In genomic region chr1:183212757-183213211, GRCm38 (mm10) we compare ENCODE assay signal across 10 mouse cellular contexts. TPM values are rescaled to one million over a fixed set of nuclear protein-coding genes. Genes with fewer than 3 reads are reported as not detected.
DNase-seq lines count a peak whose midpoint lies in the region; ATAC-seq and TF ChIP-seq lines count a peak whose summit lies in the region.
"Had no signal": no experiment of that assay in that cellular context is flagged by ENCODE, and none has a peak within 500 bp of the region (broad histone marks: within the 10 kb centered on the region; RNA-seq: fewer than 3 reads in every experiment).

No protein-coding gene starts in this region.

- 56% methylated on average over 6 of the region's 6 CpGs for WGBS in liver, postnatal 0 days (ENCODE audit: insufficient replicate concordance)
- WGBS in liver, adult 2 months = 60% methylated on average over 6 of the region's 6 CpGs
- WGBS in hindbrain, embryonic 16.5 days = 72% methylated on average over 6 of the region's 6 CpGs

- H3K36me3 ChIP-seq in liver, postnatal 0 days (replicated peaks; ENCODE audit: insufficient read depth, low read length) = no peaks in the 10 kb centered on the region
- no peaks in the 10 kb centered on the region for H3K36me3 ChIP-seq in liver, adult 2 months (ENCODE audit: control insufficient read depth, insufficient read depth, low read length)
- H3K36me3 ChIP-seq in hindbrain, embryonic 16.5 days (ENCODE audit: control insufficient read depth, insufficient read depth, low read length) = no peaks in the 10 kb centered on the region
- H3K36me3 ChIP-seq: hindbrain, embryonic 15.5 days; midbrain, embryonic 13.5 days had no signal

- no peak overlapping the region for H3K9ac ChIP-seq in liver, postnatal 0 days (replicated peaks)
- no peak overlapping the region for H3K9ac ChIP-seq in liver, adult 2 months (ENCODE audit: low read depth, low read length)
- H3K9ac ChIP-seq in hindbrain, embryonic 16.5 days (ENCODE audit: low read depth, low read length) = no peak overlapping the region
- H3K9ac ChIP-seq: hindbrain, embryonic 15.5 days; midbrain, embryonic 13.5 days had no signal

- TF ChIP-seq POLR2A in liver, adult 2 months (IDR thresholded peaks at IDR 0.05; ENCODE audit: extremely low read depth, insufficient read depth, low read length) = no peak

- no peak for TF ChIP-seq CTCF in liver, postnatal 0 days (IDR thresholded peaks at IDR 0.05; ENCODE audit: low read depth)
- no peak for TF ChIP-seq CTCF in liver, adult 2 months (IDR thresholded peaks at IDR 0.05; ENCODE audit: low read depth, low read length)

- TF ChIP-seq EP300 in liver, postnatal 0 days (IDR thresholded peaks at IDR 0.05; ENCODE audit: low read depth) = no peak

- ATAC-seq in liver, postnatal 0 days = no peak
- no peak for ATAC-seq in hindbrain, embryonic 16.5 days
- ATAC-seq: midbrain, embryonic 13.5 days had no signal

- no peak overlapping the region for H3K4me3 ChIP-seq in liver, postnatal 0 days (ENCODE audit: low read depth, low read length)
- no peak overlapping the region for H3K4me3 ChIP-seq in liver, adult 2 months (ENCODE audit: insufficient read depth, low read depth, low read length)
- H3K4me3 ChIP-seq in hindbrain, embryonic 16.5 days (ENCODE audit: low read length) = no peak overlapping the region
- H3K4me3 ChIP-seq: hindbrain, embryonic 15.5 days; midbrain, embryonic 13.5 days had no signal

- intact Hi-C loops in gastrocnemius, postnatal 36 days (cut with DNase I) = no loop called here

- no peaks in the 10 kb centered on the region for H3K79me2 ChIP-seq in liver, adult 2 months (ENCODE audit: control insufficient read depth, insufficient read depth, low read length)

- DNase-seq in cerebellum, postnatal 14 days = peak; percentile 38 to 56
- no peak for DNase-seq in cerebellum, adult 9-11 months
- DNase-seq in liver = peak; percentile 41
- DNase-seq in liver, postnatal 0 days = no peak
- peak; percentile 59 for DNase-seq in adrenal gland, postnatal 10 days
- peak; percentile 23 for DNase-seq in liver, adult 2 months (ENCODE audit: extremely low read depth, low read depth, low spot score)
- no peak for DNase-seq in gastrocnemius, postnatal 36 days

- no peaks in the 10 kb centered on the region for H3K9me3 ChIP-seq in liver, postnatal 0 days (ENCODE audit: low read length)
- no peaks in the 10 kb centered on the region for H3K9me3 ChIP-seq in hindbrain, embryonic 16.5 days (ENCODE audit: control insufficient read depth, low read length)
- H3K9me3 ChIP-seq: hindbrain, embryonic 15.5 days; midbrain, embryonic 13.5 days had no signal

- H3K27me3 ChIP-seq in liver, postnatal 0 days (ENCODE audit: insufficient read depth, low read length) = no peaks in the 10 kb centered on the region
- no peaks in the 10 kb centered on the region for H3K27me3 ChIP-seq in liver, adult 2 months (ENCODE audit: control insufficient read depth, insufficient read depth, low read length)
- no peaks in the 10 kb centered on the region for H3K27me3 ChIP-seq in hindbrain, embryonic 16.5 days (replicated peaks; ENCODE audit: control insufficient read depth, insufficient read depth, low read length)
- H3K27me3 ChIP-seq: hindbrain, embryonic 15.5 days; midbrain, embryonic 13.5 days had no signal

- H3K4me1 ChIP-seq in liver, postnatal 0 days (ENCODE audit: insufficient read depth) = no peaks in the 10 kb centered on the region
- H3K4me1 ChIP-seq in liver, adult 2 months (ENCODE audit: control insufficient read depth, insufficient read depth, low read length) = no peaks in the 10 kb centered on the region
- no peaks in the 10 kb centered on the region for H3K4me1 ChIP-seq in hindbrain, embryonic 16.5 days (ENCODE audit: control insufficient read depth, insufficient read depth, low read depth, low read length)

- no peak overlapping the region for H3K27ac ChIP-seq in liver, postnatal 0 days (ENCODE audit: low read depth)
- no peak overlapping the region for H3K27ac ChIP-seq in liver, adult 2 months (replicated peaks; ENCODE audit: insufficient read depth, low read depth, low read length)
- no peak overlapping the region for H3K27ac ChIP-seq in hindbrain, embryonic 16.5 days (ENCODE audit: low read depth, low read length)
- H3K27ac ChIP-seq: hindbrain, embryonic 15.5 days; midbrain, embryonic 13.5 days had no signal

- H3K4me2 ChIP-seq in liver, postnatal 0 days (ENCODE audit: low read depth, low read length) = no peak overlapping the region
- H3K4me2 ChIP-seq in hindbrain, embryonic 16.5 days (ENCODE audit: low read length) = no peak overlapping the region
- H3K4me2 ChIP-seq: hindbrain, embryonic 15.5 days; midbrain, embryonic 13.5 days had no signal

RNA-seq across cellular contexts. Expression of gene Disp1, which starts 8.5 kb away (rescaled TPM):
- 1.6 and 1.9 TPM in 2 replicates for polyA plus RNA-seq in liver, postnatal 0 days (2015; fragmentation: Nextera tagmentation; extraction: Ambion mirVana)
- 10 to 100 TPM; 10.2 to 14.9 TPM for total RNA-seq in adrenal gland, postnatal 10 days (2021)
- 0.83 and 1.1 TPM in 2 replicates for total RNA-seq in liver, adult 2 months (2014; rRNA removed)
- 1.9 and 3.4 TPM in 2 replicates for polyA plus RNA-seq in liver, adult 2 months (2012; rRNA removed)
- 7.5 and 8.1 TPM in 2 replicates for polyA plus RNA-seq in hindbrain, embryonic 16.5 days (2015; fragmentation: Nextera tagmentation; extraction: Ambion mirVana)
- total RNA-seq in gastrocnemius, postnatal 36 days (2021) = 1 to 10 TPM; 3.5 to 4.4 TPM

Comparison
In these comparisons a context has a peak if more than half of its experiments do, and no peak if none do; other contexts are left out.
1. DNase-seq: peak in cerebellum, postnatal 14 days (2 of 2), liver (single experiment), adrenal gland, postnatal 10 days (single experiment) and liver, adult 2 months (single experiment); none in cerebellum, adult 9-11 months (single experiment), liver, postnatal 0 days (single experiment) and gastrocnemius, postnatal 36 days (0 of 2).